Mouse (Mus musculus): Measurements from ENCODE around the gene Ctdsp2. TPM values are rescaled to one million over a fixed set of nuclear protein-coding genes. Genes with fewer than 3 reads are reported as not detected.
A peak's percentile ranks its signal among the peaks of the same experiment; 100 is the strongest.

Ctdsp2 gene
- polyA plus RNA-seq, 1 experiment: 118 TPM

DNA sequence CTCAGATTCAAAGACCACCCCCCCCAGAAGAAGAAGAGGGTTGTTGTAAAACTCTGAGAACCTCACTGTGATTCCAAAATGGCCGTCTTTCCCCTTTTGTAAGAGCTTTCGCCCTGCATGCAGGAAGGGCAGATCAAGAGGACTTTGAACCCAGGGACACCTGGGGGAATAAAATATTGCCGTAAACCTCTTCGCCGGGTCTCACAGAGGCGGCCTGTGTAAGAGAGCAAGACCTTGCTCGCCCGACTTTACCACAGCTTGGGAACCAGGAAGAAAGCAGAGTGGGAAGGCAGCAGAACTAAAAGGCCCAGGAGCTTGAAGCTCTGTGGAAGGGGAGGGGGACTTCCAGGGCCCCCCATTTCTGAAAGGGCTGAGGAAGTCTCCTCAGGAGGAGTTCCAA, 43.4 kb upstream of the Ctdsp2 start:
- 67% methylated on average over 8 of the region's 8 CpGs for WGBS
- no peak overlapping the region for H3K4me3 ChIP-seq (ENCODE audit: insufficient read depth, low read depth, low read length)
- no peaks in the 10 kb centered on the region for H3K36me3 ChIP-seq (ENCODE audit: control insufficient read depth, insufficient read depth, low read length)
- TF ChIP-seq CTCF (conservative IDR thresholded peaks at IDR 0.05; ENCODE audit: insufficient read depth, insufficient read length, low read depth, low read length) (no peak), POLR2A (IDR thresholded peaks at IDR 0.05; ENCODE audit: low read depth, low read length) (no peak)
- no peak overlapping the region for H3K27ac ChIP-seq (ENCODE audit: insufficient read depth, low read depth, low read length)
- H3K27me3 ChIP-seq (replicated peaks; ENCODE audit: control insufficient read depth, insufficient read depth, low read length): no peaks in the 10 kb centered on the region
- no peak for DNase-seq
- no peaks in the 10 kb centered on the region for H3K4me1 ChIP-seq (ENCODE audit: control insufficient read depth, insufficient read depth, low read length)

DNA sequence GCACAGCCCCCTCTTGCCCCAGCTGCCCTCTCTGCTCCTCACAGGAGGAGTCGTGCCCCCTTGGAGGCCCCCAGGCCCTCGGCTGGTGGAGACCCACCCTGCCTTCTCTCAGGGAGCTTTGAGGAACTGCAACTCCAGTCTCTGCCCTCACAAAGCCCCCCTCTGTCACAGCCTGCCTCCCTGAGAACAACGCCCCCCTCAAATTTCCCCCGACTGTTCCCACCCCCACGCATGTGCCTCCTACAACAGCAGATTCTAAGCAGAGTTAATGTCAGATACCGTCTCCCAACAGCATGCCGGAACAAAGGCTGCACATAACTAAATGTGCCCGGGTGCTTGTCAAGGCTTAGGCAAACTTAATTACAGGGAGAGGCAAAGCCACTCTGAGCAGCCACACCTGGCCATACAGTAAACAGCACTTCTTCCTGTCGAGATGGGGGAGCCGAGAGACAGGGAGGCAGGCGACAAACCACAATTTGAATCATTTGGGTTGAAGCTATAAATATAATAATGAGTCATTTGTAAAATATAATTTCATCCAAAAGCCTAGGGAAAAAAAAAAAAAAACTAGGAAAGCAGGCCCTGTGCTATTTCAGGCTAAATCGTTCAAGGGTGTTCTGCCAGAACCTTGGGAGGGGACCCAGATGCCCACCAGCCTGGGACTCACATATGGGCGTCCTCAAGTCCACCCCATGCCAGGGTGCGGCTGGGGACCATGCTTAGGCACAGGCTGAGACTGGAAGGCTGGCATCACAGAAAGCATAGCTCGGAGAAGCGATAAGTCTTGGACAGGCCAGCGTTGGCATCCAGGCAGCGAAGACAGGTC, 42.7 kb upstream of the Ctdsp2 start:
- 55% methylated on average over 18 of the region's 18 CpGs for whole genome bisulfite sequencing
- Histone ChIP-seq H3K27ac (ENCODE audit: insufficient read depth, low read depth, low read length) (no peak overlapping the region), H3K36me3 (ENCODE audit: control insufficient read depth, insufficient read depth, low read length) (no peaks in the 10 kb centered on the region), H3K4me3 (ENCODE audit: insufficient read depth, low read depth, low read length) (no peak overlapping the region), H3K4me1 (ENCODE audit: control insufficient read depth, insufficient read depth, low read length) (no peaks in the 10 kb centered on the region), H3K27me3 (replicated peaks; ENCODE audit: control insufficient read depth, insufficient read depth, low read length) (no peaks in the 10 kb centered on the region)
- no peak for DNase-seq
- TF ChIP-seq CTCF (conservative IDR thresholded peaks at IDR 0.05; ENCODE audit: insufficient read depth, insufficient read length, low read depth, low read length) (no peak), POLR2A (IDR thresholded peaks at IDR 0.05; ENCODE audit: low read depth, low read length) (no peak)

DNA sequence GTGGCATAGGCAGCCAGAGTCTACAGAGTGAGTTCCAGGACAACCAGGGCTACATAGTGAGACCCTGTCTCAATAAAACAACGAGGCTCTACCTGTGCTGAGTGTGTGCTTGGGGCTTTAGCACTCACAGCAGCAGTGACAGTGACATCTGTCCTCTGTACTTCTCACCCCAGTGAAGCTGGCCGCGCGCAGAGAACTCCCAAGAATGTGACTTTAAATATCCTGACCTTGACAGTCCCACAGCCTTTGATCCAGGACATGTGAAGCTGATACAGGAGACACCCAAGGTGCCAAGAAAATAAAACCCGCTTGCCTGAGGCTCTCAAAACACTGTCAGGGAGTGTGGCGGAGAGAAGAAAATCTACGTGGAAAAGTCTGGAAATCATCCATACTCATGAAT, 37.6 kb upstream of the Ctdsp2 start:
- 42% methylated on average over 7 of the region's 7 CpGs for WGBS
- no peaks in the 10 kb centered on the region for H3K36me3 ChIP-seq (ENCODE audit: control insufficient read depth, insufficient read depth, low read length)
- TF ChIP-seq CTCF (conservative IDR thresholded peaks at IDR 0.05; ENCODE audit: insufficient read depth, insufficient read length, low read depth, low read length): no peak
- no peak for TF ChIP-seq POLR2A (IDR thresholded peaks at IDR 0.05; ENCODE audit: low read depth, low read length)
- H3K27me3 ChIP-seq (replicated peaks; ENCODE audit: control insufficient read depth, insufficient read depth, low read length): no peaks in the 10 kb centered on the region
- DNase-seq: no peak
- H3K4me1 ChIP-seq (ENCODE audit: control insufficient read depth, insufficient read depth, low read length): no peaks in the 10 kb centered on the region
- no peak overlapping the region for H3K27ac ChIP-seq (ENCODE audit: insufficient read depth, low read depth, low read length)
- H3K4me3 ChIP-seq (ENCODE audit: insufficient read depth, low read depth, low read length): no peak overlapping the region

DNA sequence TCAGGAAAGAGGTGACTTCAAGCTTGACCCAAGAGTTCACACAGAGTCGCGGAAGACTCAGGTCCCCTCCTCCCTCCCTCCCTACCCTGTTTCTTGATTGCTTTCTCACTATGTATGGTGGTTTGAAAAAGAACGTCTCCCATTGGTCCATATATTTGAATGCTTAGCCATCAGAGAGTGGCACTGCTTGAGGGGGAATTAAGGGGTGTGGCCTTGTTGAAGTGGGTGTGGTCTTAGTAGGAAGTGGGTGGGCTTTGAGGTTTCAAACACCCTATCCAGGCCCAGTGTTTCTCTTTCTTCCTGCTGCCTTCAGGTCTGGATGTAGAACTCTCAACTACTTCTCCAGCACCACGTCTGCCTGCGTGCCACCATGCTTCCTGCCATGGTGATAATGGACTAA, 33.0 kb upstream of the Ctdsp2 start:
- DNase-seq: no peak
- WGBS: 91% methylated on average over 5 of the region's 5 CpGs
- H3K4me1 ChIP-seq (ENCODE audit: control insufficient read depth, insufficient read depth, low read length): no peaks in the 10 kb centered on the region
- TF ChIP-seq CTCF (conservative IDR thresholded peaks at IDR 0.05; ENCODE audit: insufficient read depth, insufficient read length, low read depth, low read length) (no peak), POLR2A (IDR thresholded peaks at IDR 0.05; ENCODE audit: low read depth, low read length) (no peak)
- H3K27me3 ChIP-seq (replicated peaks; ENCODE audit: control insufficient read depth, insufficient read depth, low read length): no peaks in the 10 kb centered on the region
- H3K36me3 ChIP-seq (ENCODE audit: control insufficient read depth, insufficient read depth, low read length): no peaks in the 10 kb centered on the region
- H3K27ac ChIP-seq (ENCODE audit: insufficient read depth, low read depth, low read length): no peak overlapping the region
- no peak overlapping the region for H3K4me3 ChIP-seq (ENCODE audit: insufficient read depth, low read depth, low read length)

DNA sequence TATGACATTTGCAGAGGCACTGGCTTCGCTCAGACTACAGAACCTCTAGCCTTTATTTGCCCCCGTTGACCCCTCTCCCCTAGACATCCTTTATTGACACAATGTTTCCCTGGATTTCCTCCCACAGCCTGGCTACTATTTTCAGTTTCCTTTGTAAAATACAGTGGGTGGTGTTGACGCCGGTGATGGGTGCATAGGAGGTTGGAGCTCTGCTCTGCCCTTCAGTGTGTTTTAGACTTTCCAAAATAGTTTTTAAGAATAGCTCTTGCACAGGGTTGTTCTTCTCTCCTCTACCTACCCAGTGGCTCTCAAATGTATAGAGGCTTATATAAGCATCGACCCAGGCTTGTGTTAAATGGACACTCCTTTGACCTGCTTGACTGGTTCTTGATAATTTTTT, 28.7 kb upstream of the Ctdsp2 start:
- no peak overlapping the region for H3K4me3 ChIP-seq (ENCODE audit: insufficient read depth, low read depth, low read length)
- H3K4me1 ChIP-seq (ENCODE audit: control insufficient read depth, insufficient read depth, low read length): no peaks in the 10 kb centered on the region
- DNase-seq: no peak
- H3K27ac ChIP-seq (ENCODE audit: insufficient read depth, low read depth, low read length): no peak overlapping the region
- no peak for TF ChIP-seq POLR2A (IDR thresholded peaks at IDR 0.05; ENCODE audit: low read depth, low read length)
- TF ChIP-seq CTCF (conservative IDR thresholded peaks at IDR 0.05; ENCODE audit: insufficient read depth, insufficient read length, low read depth, low read length): no peak
- WGBS: 54% methylated on average over 5 of the region's 5 CpGs
- no peaks in the 10 kb centered on the region for H3K36me3 ChIP-seq (ENCODE audit: control insufficient read depth, insufficient read depth, low read length)
- no peaks in the 10 kb centered on the region for H3K27me3 ChIP-seq (replicated peaks; ENCODE audit: control insufficient read depth, insufficient read depth, low read length)

DNA sequence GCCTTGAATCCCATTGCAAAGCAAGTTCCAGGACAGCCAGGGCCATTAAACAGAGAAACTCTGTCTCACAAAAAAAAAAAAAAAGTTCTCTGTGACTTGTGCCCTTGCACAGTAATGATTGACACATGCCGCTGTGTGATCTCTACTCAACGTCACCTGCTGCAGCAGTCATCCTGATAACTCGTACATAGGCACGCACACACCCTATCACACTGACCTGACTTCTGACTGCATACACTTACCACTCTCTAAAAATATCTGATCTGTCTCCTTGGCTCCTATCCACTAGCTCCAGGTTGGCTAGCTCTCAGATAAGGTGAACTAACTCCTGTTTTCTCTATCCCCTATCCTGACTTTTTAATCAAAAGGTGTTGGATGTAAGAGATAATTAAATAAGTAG, 27.9 kb upstream of the Ctdsp2 start:
- no peak overlapping the region for H3K4me3 ChIP-seq (ENCODE audit: insufficient read depth, low read depth, low read length)
- no peak for DNase-seq
- 84% methylated on average over 4 of the region's 4 CpGs for WGBS
- no peaks in the 10 kb centered on the region for H3K4me1 ChIP-seq (ENCODE audit: control insufficient read depth, insufficient read depth, low read length)
- no peaks in the 10 kb centered on the region for H3K36me3 ChIP-seq (ENCODE audit: control insufficient read depth, insufficient read depth, low read length)
- H3K27ac ChIP-seq (ENCODE audit: insufficient read depth, low read depth, low read length): no peak overlapping the region
- TF ChIP-seq CTCF (conservative IDR thresholded peaks at IDR 0.05; ENCODE audit: insufficient read depth, insufficient read length, low read depth, low read length): no peak
- no peak for TF ChIP-seq POLR2A (IDR thresholded peaks at IDR 0.05; ENCODE audit: low read depth, low read length)
- no peaks in the 10 kb centered on the region for H3K27me3 ChIP-seq (replicated peaks; ENCODE audit: control insufficient read depth, insufficient read depth, low read length)

DNA sequence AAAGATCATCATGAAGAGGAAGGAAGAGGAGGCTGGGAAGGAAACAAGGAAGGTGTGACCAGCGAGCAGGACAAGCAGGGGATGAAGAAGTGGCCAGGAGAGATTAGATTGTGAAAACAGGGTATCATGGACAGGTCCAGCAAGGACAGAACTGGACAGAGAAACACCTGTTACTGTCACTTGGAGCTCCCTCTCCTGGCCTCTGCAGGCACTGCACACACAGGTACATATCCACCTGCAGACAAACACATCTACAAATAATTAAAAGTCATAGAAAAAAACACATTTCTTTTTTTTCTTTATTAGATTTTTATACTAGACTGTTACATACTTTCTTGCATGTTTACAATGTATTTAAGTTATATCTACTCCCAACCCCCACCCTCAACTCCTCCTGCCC, 26.1 kb upstream of the Ctdsp2 start:
- Histone ChIP-seq H3K27ac (ENCODE audit: insufficient read depth, low read depth, low read length) (no peak overlapping the region), H3K4me1 (ENCODE audit: control insufficient read depth, insufficient read depth, low read length) (peaks cover 2% of the 10 kb centered on the region; the same call in 1 of the 2 replicates), H3K4me3 (ENCODE audit: insufficient read depth, low read depth, low read length) (no peak overlapping the region), H3K36me3 (ENCODE audit: control insufficient read depth, insufficient read depth, low read length) (no peaks in the 10 kb centered on the region), H3K27me3 (replicated peaks; ENCODE audit: control insufficient read depth, insufficient read depth, low read length) (no peaks in the 10 kb centered on the region)
- no peak for DNase-seq
- TF ChIP-seq POLR2A (IDR thresholded peaks at IDR 0.05; ENCODE audit: low read depth, low read length): no peak
- 0 out of 2 replicates have a peak, but pooled peaks have one; percentile 8 for TF ChIP-seq CTCF (conservative IDR thresholded peaks at IDR 0.05; ENCODE audit: insufficient read depth, insufficient read length, low read depth, low read length)
- WGBS: 100% methylated on average over 1 of the region's 1 CpGs
